Mouse (Mus musculus) bone marrow macrophage, adult 2 months (primary cell): ENCODE measurements around the gene Eif3c. TPM values are rescaled to one million over a fixed set of nuclear protein-coding genes. Genes with fewer than 3 reads are reported as not detected.
A peak's percentile ranks its signal among the peaks of the same experiment; 100 is the strongest.

Source experiments
- H3K27ac ChIP-seq: 2 replicates; pipeline ENCODE4 v1.5.1; 2012; ENCODE audit warnings: low read depth, low read length; ENCODE audit not compliant: insufficient read depth
- H3K4me1 ChIP-seq: 2 replicates; pipeline ENCODE4 v1.6.1; 2012; ENCODE audit warnings: low read length; ENCODE audit not compliant: control insufficient read depth, insufficient read depth
- H3K4me3 ChIP-seq: 2 replicates; pipeline ENCODE4 v1.5.1; 2012; ENCODE audit warnings: mild to moderate bottlenecking, low read length, moderate library complexity; ENCODE audit not compliant: insufficient read depth
- CTCF ChIP-seq: IDR thresholded peaks from 2 replicates; pipeline ENCODE4 v1.5.1; 2012; ENCODE audit warnings: low read depth, mild to moderate bottlenecking, low read length, moderate library complexity
- POLR2A ChIP-seq: IDR thresholded peaks from 2 replicates; pipeline ENCODE4 v1.6.1; 2012; ENCODE audit warnings: mild to moderate bottlenecking, low read depth, low read length, borderline replicate concordance
- polyA plus RNA-seq: library from polyadenylated mRNA; stranded (reverse); fragments of >200 nt; gene quantifications from 2 replicates; pipeline ENCODE4 v1.2.4, GENCODE M21; 2012; ENCODE audit not compliant: missing spikeins, insufficient read depth, insufficient read length

Gene Eif3c
- 142 and 148 TPM in 2 replicates for polyA plus RNA-seq

DNA sequence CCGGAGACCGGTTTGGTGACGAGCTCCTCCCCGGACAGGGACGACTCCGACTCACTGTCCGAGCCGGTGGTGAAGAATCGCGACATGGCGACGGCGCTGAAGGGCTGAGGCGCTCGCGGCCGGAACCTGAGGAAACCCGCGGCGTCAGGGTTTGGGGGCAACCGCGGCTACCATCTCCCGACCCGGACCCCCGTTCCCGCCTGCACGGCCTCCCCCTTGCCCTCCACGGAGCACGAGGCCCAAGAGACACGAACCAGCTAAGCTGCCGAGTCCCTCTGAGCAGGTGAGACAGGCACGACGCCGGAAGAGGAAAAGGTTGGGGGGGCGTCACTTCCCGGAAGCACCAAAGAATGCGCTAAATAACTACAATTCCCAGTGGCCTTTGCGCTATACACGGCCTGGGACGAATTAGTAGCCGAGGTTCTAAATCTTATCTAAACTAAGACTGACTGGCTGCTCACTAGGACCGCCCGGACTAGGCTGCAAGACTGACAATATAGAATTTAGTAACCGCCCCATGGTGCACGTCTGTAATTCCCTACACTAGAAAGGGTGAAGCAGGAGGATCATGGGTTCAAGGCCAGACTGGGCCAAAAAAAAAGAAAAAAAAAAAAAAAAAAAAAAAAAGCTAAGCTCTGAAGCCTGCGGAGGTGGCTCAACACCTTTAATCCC is at the start of gene Eif3c:
Gene Eif3c, minus strand, starts transcription at position 318 of the 672 bp plus-strand sequence.
- Histone ChIP-seq H3K27ac (peak within 1 kb of the TSS; percentile 67), H3K4me3 (peak within 1 kb of the TSS; percentile 96), H3K4me1 (peaks cover 2% of the 10 kb centered on the region; the same call in 1 of the 2 replicates)
- TF ChIP-seq CTCF (no peak), POLR2A (peak; percentile 34; the same call in 1 of the 2 replicates)

DNA sequence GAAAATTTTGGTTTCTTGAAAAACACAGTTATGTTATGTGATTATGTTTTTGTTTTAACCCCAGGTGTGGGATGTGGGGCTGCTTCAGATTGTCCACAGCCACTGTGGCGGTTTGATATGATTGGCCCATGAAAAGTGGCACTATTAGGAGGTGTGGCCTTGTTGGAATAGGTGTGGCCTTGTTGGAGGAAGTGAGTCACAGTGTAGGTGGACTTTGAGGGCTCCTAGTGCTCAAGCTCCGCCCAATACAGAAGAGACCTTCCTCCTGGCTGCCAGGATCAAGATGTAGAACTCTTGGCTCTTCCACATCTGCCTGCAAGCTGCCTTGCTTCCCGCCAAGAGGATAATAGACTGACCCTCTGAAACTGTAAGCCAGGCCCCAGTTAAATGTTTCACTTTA is 46.5 kb upstream of the Eif3c start:
- Histone ChIP-seq H3K4me3 (no peak overlapping the region), H3K4me1 (peaks cover 3% of the 10 kb centered on the region), H3K27ac (no peak overlapping the region)
- TF ChIP-seq POLR2A = no peak
- no peak for TF ChIP-seq CTCF

DNA sequence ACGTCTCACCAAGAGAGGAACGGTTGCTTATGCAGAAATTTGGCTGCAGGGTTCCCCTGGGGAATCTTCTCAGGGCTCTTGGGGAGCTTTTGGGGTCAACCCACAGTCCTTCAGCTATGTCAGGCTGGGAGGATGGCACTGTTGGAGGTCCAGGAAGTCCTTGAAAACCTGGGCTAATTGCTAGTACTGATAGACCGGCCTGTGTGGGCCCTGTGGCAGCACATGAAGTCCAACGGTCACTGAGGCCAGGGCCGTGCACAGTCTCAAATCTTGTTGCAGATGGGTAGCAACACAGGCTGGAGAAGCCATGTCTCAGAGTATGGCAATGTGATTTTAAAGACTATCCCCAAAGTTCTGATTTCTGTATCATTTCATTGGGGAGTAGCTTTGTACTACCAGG is 41.6 kb upstream of the Eif3c start:
- Histone ChIP-seq H3K4me1 (peaks cover 28% of the 10 kb centered on the region), H3K27ac (no peak overlapping the region), H3K4me3 (no peak overlapping the region)
- TF ChIP-seq CTCF (no peak), POLR2A (no peak)

DNA sequence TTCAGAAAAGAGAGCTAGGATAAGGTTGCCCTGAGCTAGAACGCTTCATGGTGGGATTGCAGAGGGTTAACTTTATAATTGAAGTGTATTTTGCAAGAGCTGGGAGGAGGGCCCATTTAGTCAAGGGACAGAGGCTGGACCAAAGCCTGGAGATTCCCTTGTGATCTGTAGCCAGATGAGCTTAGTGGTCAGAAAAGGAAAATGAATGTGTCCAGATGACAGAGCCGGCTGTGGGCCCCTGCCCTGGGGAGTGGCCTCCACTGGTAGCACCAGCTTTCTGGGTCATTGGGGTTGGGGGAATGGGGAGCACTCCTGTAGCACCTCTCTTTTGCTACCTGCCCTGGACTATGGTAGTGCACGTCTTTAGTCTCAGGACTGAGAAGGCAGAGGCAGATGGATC is 40.9 kb upstream of the Eif3c start:
- TF ChIP-seq CTCF = no peak
- TF ChIP-seq POLR2A = no peak
- Histone ChIP-seq H3K4me3 (no peak overlapping the region), H3K4me1 (peaks cover 36% of the 10 kb centered on the region), H3K27ac (peak overlapping the region; percentile 61)

DNA sequence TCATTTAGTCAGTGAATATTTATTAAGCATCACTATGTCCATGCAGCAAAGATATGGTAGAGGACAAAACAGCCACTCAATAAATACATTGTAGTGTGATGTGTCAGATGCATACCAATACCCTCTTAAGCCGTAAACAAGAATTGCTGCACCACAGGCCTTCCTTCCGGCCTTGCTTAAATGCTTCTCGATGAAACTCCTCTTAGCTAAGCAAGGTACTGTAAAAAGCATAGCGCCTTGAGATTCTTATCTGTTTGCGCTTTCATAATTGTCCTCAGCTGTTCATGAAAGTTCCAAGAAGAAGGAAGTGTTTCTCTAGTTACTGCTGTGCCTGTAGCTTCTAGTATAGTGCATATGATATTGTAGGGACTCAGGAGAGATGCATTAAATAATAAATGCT is 40.4 kb upstream of the Eif3c start:
- H3K4me1 ChIP-seq = peaks cover 39% of the 10 kb centered on the region
- H3K4me3 ChIP-seq = no peak overlapping the region
- H3K27ac ChIP-seq = peak overlapping the region; percentile 61; the same call in 1 of the 2 replicates
- TF ChIP-seq POLR2A (no peak), CTCF (no peak)

DNA sequence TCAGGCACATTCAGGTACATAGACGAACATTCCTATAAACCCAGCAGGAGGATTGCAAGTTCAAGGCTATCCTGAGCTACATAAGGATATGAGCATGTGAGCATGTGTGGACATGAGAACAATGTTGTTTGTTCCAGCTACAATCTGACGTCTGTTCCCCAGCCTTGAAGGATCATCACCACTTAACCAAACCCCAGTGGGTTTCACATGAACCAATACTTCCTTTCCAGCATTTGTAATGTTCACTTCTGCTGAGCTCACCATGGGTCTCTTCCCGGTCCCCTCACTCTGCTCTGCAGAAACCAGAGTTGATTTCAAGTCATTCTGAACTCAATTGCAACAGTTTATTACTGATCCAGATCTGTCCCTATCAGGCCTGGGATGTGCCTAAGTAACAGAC is 36.4 kb upstream of the Eif3c start:
- Histone ChIP-seq H3K4me1 (peaks cover 57% of the 10 kb centered on the region), H3K4me3 (no peak overlapping the region), H3K27ac (no peak overlapping the region)
- TF ChIP-seq POLR2A (no peak), CTCF (no peak)

DNA sequence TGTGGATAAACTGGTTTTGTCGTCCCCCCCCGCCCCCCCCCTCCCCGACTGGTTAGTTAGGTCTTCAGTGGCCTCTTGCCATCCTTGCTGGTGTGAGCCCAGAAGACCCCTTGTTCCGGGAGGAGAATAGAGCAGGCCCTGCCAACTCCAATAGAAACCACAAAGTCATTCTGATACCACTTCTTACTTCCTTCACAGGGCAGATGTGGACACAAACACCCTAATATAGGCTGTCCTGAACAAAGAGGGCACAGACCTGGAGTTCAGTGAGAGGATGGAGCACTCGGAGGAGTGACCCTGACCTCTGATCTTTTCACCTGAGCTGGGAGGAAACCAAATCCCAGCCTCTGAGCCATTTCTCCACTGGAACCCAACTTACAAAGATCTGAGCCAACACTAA is 35.7 kb upstream of the Eif3c start:
- no peak overlapping the region for H3K4me3 ChIP-seq
- peaks cover 52% of the 10 kb centered on the region for H3K4me1 ChIP-seq
- no peak for TF ChIP-seq CTCF
- TF ChIP-seq POLR2A = no peak
- no peak overlapping the region for H3K27ac ChIP-seq

DNA sequence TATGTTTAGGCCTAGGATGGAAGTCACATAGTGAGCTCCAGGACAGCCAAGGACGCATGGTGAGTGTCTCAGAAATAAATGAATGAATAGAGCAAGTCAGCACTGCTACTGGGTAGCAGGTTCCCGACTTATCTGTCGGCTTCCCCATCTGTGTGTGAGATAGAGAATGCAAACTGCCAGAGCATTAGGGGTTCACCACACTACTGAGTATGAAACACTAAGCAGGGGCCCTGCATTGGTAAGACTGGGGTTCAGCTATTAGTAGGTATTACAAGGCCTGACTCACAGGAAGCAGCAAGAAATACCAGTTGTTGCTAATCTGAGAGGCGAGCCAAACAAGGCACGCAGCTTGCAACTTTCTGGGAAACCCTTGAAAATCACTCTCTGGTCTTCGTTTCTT is 32.7 kb upstream of the Eif3c start:
- H3K27ac ChIP-seq = peak overlapping the region; percentile 31
- TF ChIP-seq POLR2A = no peak
- no peak for TF ChIP-seq CTCF
- H3K4me1 ChIP-seq = peaks cover 67% of the 10 kb centered on the region
- no peak overlapping the region for H3K4me3 ChIP-seq

DNA sequence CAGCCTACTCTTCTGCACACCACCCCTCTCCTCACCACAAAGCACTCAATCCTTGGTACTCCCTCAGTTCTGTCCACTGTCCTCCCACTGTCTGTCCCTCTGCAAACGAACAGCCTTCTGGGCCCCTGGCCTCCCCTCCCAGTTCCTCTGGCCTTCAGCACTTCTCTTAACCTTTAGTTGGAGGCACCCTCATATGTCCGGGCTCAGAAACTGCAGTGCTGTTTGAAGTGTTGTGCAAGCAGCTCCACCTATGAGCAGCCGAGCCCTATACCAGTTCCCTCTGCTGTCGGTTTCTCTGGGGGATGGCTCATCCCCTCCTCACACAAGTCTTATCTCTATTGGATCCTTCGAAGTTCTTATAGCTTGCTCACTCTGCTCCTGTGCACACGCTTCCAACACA is 30.2 kb upstream of the Eif3c start:
- H3K4me1 ChIP-seq = peaks cover 52% of the 10 kb centered on the region
- no peak for TF ChIP-seq POLR2A
- no peak overlapping the region for H3K27ac ChIP-seq
- no peak overlapping the region for H3K4me3 ChIP-seq

DNA sequence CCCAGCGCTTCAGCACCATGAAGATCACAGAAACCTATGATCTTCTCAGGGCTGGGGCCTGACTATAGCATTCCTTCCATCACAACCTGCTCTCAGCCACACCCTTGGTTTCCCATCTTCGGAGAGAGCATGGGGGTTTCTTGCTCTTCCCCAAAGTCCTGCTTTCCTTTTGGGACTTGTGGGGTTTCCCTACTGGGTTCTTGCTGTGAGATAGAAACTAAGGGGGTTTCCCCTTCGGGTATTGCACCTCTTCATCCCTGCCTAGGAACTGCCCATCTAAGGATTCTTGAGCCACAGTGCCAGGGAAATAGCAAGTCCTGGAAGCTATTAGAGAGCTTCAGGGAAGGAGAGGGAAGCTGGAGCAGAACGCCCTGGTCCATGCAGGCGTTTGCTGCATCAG is 29.7 kb upstream of the Eif3c start:
- TF ChIP-seq CTCF (no peak), POLR2A (no peak)
- peaks cover 51% of the 10 kb centered on the region for H3K4me1 ChIP-seq

More for the DNA sequence above, 29.7 kb upstream of the Eif3c start:
- Histone ChIP-seq H3K4me3 (no peak overlapping the region), H3K27ac (no peak overlapping the region)
